Mouse (Mus musculus): ENCODE measurements around the gene Slc2a10. TPM values are rescaled to one million over a fixed set of nuclear protein-coding genes. Genes with fewer than 3 reads are reported as not detected.

The Slc2a10 gene
- polyA plus RNA-seq, 1 experiment from 2014 or later, result 4.0 TPM

- 60% methylated on average over 4 of the region's 4 CpGs for WGBS
- H3K9me3 ChIP-seq (ENCODE audit: control insufficient read depth, low read length), result 0 out of 2 replicates have a peak, but pooled peaks cover 4% of the 10 kb centered on the region
- H3K27me3 ChIP-seq (ENCODE audit: control insufficient read depth, insufficient read depth, low read length), result no peaks in the 10 kb centered on the region
- no peak overlapping the region for H3K4me2 ChIP-seq (ENCODE audit: low read length)
- no peak overlapping the region for H3K9ac ChIP-seq (ENCODE audit: low read length)
- no peaks in the 10 kb centered on the region for H3K4me1 ChIP-seq (ENCODE audit: control insufficient read depth in 2 of 2, insufficient read depth in 2 of 2, low read length in 2 of 2)
- no peak for ATAC-seq (ENCODE audit: insufficient number of reproducible peaks, insufficient read depth, low FRiP score, low read depth)
- H3K36me3 ChIP-seq (ENCODE audit: control insufficient read depth, insufficient read depth, low read length), result no peaks in the 10 kb centered on the region
- H3K4me3 ChIP-seq (ENCODE audit: control insufficient read depth in 1 of 2, insufficient read depth in 1 of 2, low read depth in 1 of 2, low read length in 2 of 2), result no peak overlapping the region
- no peak overlapping the region for H3K27ac ChIP-seq (replicated peaks in 1 of 2; ENCODE audit: control insufficient read depth in 1 of 2, insufficient read depth in 1 of 2, low read depth in 2 of 2, low read length in 2 of 2)
Measured at GRCm38 (mm10) chr2:165525609-165526008, 22.0 kb downstream of the Slc2a10 start.

- Histone ChIP-seq H3K4me3 (ENCODE audit: control insufficient read depth in 1 of 2, insufficient read depth in 1 of 2, low read depth in 1 of 2, low read length in 2 of 2) (no peak overlapping the region), H3K9me3 (ENCODE audit: control insufficient read depth, low read length) (no peaks in the 10 kb centered on the region), H3K4me2 (ENCODE audit: low read length) (no peak overlapping the region), H3K4me1 (ENCODE audit: control insufficient read depth in 2 of 2, insufficient read depth in 2 of 2, low read length in 2 of 2) (no peaks in the 10 kb centered on the region), H3K36me3 (ENCODE audit: control insufficient read depth, insufficient read depth, low read length) (no peaks in the 10 kb centered on the region), H3K27me3 (ENCODE audit: control insufficient read depth, insufficient read depth, low read length) (no peaks in the 10 kb centered on the region), H3K9ac (ENCODE audit: low read length) (no peak overlapping the region), H3K27ac (replicated peaks in 1 of 2; ENCODE audit: control insufficient read depth in 1 of 2, insufficient read depth in 1 of 2, low read depth in 2 of 2, low read length in 2 of 2) (no peak overlapping the region)
- no peak for ATAC-seq (ENCODE audit: insufficient number of reproducible peaks, insufficient read depth, low FRiP score, low read depth)
- 14% methylated on average over 8 of the region's 8 CpGs for WGBS
Measured at GRCm38 (mm10) chr2:165529106-165529505, 25.5 kb downstream of the Slc2a10 start.

DNA sequence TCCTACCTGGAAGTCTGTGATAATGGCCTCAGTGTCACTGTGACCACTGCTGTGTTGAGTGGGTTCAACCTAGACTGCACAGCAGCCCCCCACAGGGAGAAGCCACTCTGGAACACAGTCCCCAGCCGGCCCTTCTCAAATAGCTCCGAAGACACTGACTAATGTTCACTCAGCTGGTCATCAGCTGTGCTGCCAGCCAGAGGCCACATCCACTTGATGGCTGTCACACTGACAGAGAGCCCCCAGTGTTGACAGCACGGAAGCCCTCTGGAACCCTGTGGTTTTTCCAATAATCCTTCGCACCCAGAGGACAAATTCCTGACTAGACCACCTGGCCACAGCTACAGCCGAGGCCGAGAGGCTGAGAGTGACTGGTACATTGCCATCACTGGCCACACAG is 30.2 kb downstream of the Slc2a10 start:
- Histone ChIP-seq H3K36me3 (ENCODE audit: control insufficient read depth, insufficient read depth, low read length) (no peaks in the 10 kb centered on the region), H3K27me3 (ENCODE audit: control insufficient read depth, insufficient read depth, low read length) (no peaks in the 10 kb centered on the region), H3K9ac (ENCODE audit: low read length) (no peak overlapping the region), H3K4me3 (ENCODE audit: control insufficient read depth in 1 of 2, insufficient read depth in 1 of 2, low read depth in 1 of 2, low read length in 2 of 2) (no peak overlapping the region), H3K4me1 (ENCODE audit: control insufficient read depth in 2 of 2, insufficient read depth in 2 of 2, low read length in 2 of 2) (no peaks in the 10 kb centered on the region), H3K27ac (replicated peaks in 1 of 2; ENCODE audit: control insufficient read depth in 1 of 2, insufficient read depth in 1 of 2, low read depth in 2 of 2, low read length in 2 of 2) (no peak overlapping the region), H3K9me3 (ENCODE audit: control insufficient read depth, low read length) (no peaks in the 10 kb centered on the region), H3K4me2 (ENCODE audit: low read length) (no peak overlapping the region)
- WGBS, result 47% methylated on average over 6 of the region's 6 CpGs
- ATAC-seq (ENCODE audit: insufficient number of reproducible peaks, insufficient read depth, low FRiP score, low read depth), result no peak

DNA sequence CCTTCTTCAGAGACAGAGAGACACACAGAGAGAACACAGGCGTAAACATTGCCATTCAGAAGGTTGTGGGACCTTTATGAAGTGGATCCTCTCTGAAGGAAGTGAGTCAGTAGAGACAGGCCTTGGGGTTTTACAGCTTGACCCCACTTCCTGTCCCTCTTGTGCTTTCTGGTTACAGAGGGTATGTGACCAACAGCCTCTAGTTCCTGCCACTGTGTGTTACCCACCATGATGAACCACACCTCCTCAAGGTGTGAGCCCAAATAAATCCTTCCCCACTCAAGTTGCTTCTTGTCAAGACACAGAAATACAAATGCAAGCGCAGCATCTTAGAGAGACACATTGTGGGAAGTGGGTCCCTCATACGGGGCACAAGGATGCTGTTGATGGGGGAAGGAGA is 37.4 kb downstream of the Slc2a10 start:
- Histone ChIP-seq H3K9ac (ENCODE audit: low read length) (no peak overlapping the region), H3K9me3 (ENCODE audit: control insufficient read depth, low read length) (no peaks in the 10 kb centered on the region), H3K27me3 (ENCODE audit: control insufficient read depth, insufficient read depth, low read length) (no peaks in the 10 kb centered on the region), H3K4me3 (ENCODE audit: control insufficient read depth in 1 of 2, insufficient read depth in 1 of 2, low read depth in 1 of 2, low read length in 2 of 2) (no peak overlapping the region), H3K4me2 (ENCODE audit: low read length) (no peak overlapping the region), H3K4me1 (ENCODE audit: control insufficient read depth in 2 of 2, insufficient read depth in 2 of 2, low read length in 2 of 2) (no peaks in the 10 kb centered on the region), H3K36me3 (ENCODE audit: control insufficient read depth, insufficient read depth, low read length) (no peaks in the 10 kb centered on the region), H3K27ac (replicated peaks in 1 of 2; ENCODE audit: control insufficient read depth in 1 of 2, insufficient read depth in 1 of 2, low read depth in 2 of 2, low read length in 2 of 2) (no peak overlapping the region)
- 72% methylated on average over 3 of the region's 3 CpGs for WGBS
- ATAC-seq (ENCODE audit: insufficient number of reproducible peaks, insufficient read depth, low FRiP score, low read depth), result no peak

- H3K4me3 ChIP-seq (ENCODE audit: control insufficient read depth in 1 of 2, insufficient read depth in 1 of 2, low read depth in 1 of 2, low read length in 2 of 2), result no peak overlapping the region
- no peak overlapping the region for H3K9ac ChIP-seq (ENCODE audit: low read length)
- no peak for ATAC-seq (ENCODE audit: insufficient number of reproducible peaks, insufficient read depth, low FRiP score, low read depth)
- H3K4me1 ChIP-seq (ENCODE audit: control insufficient read depth in 2 of 2, insufficient read depth in 2 of 2, low read length in 2 of 2), result peaks cover 0 to 4% of the 10 kb centered on the region in 2 experiments; a peak in 1 of 4 replicates
- no peaks in the 10 kb centered on the region for H3K36me3 ChIP-seq (ENCODE audit: control insufficient read depth, insufficient read depth, low read length)
- no peak overlapping the region for H3K27ac ChIP-seq (replicated peaks in 1 of 2; ENCODE audit: control insufficient read depth in 1 of 2, insufficient read depth in 1 of 2, low read depth in 2 of 2, low read length in 2 of 2)
- WGBS, result 64% methylated on average over 13 of the region's 13 CpGs
- H3K4me2 ChIP-seq (ENCODE audit: low read length), result no peak overlapping the region
- no peaks in the 10 kb centered on the region for H3K27me3 ChIP-seq (ENCODE audit: control insufficient read depth, insufficient read depth, low read length)
- no peaks in the 10 kb centered on the region for H3K9me3 ChIP-seq (ENCODE audit: control insufficient read depth, low read length)
Measured at GRCm38 (mm10) chr2:165542939-165543669, 39.5 kb downstream of the Slc2a10 start.

DNA sequence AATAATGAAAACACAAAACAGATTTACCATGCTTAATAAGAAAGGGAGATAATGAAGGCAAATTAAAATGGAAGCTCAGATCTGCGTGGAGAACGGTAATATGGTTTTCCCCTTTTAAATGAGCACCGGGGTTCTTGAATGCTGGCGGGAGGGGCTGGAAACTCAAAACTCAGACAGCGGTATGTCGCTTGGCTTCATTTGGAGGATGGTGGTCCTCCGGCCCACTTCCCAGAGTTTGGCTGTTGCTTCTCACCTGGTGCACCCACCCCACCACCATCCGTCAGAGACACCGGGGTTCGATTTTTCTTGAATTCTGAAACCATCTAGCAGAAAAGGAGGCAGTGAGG is 40.1 kb downstream of the Slc2a10 start:
- ATAC-seq (ENCODE audit: insufficient number of reproducible peaks, insufficient read depth, low FRiP score, low read depth), result no peak
- WGBS, result 87% methylated on average over 10 of the region's 10 CpGs
- peaks cover 0 to 4% of the 10 kb centered on the region in 2 experiments; a peak in 1 of 4 replicates for H3K4me1 ChIP-seq (ENCODE audit: control insufficient read depth in 2 of 2, insufficient read depth in 2 of 2, low read length in 2 of 2)
- H3K27me3 ChIP-seq (ENCODE audit: control insufficient read depth, insufficient read depth, low read length), result peaks cover 4% of the 10 kb centered on the region
- no peak overlapping the region for H3K4me2 ChIP-seq (ENCODE audit: low read length)
- H3K27ac ChIP-seq (replicated peaks in 1 of 2; ENCODE audit: control insufficient read depth in 1 of 2, insufficient read depth in 1 of 2, low read depth in 2 of 2, low read length in 2 of 2), result no peak overlapping the region
- H3K4me3 ChIP-seq (ENCODE audit: control insufficient read depth in 1 of 2, insufficient read depth in 1 of 2, low read depth in 1 of 2, low read length in 2 of 2), result no peak overlapping the region
- no peaks in the 10 kb centered on the region for H3K36me3 ChIP-seq (ENCODE audit: control insufficient read depth, insufficient read depth, low read length)
- H3K9me3 ChIP-seq (ENCODE audit: control insufficient read depth, low read length), result no peaks in the 10 kb centered on the region
- H3K9ac ChIP-seq (ENCODE audit: low read length), result no peak overlapping the region

DNA sequence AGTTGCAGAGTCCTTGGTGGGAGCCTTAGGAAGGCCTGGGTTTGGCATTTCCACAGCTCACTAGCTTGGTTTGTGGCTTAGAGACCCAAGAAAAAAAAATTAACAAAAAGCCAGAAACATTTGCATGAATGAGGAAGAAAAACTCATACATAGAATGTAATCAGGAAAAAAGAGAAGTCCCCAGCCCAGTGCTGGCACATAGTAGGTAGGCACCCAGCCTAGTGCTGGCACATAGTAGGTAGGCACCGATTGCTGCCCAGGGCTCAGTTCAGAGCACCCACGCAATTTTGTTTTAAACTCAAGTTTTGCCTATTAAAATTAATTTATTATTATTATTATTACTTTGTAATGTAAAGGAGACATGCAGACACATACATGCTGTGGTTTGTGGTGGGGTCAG is 42.1 kb downstream of the Slc2a10 start:
- Histone ChIP-seq H3K4me2 (ENCODE audit: low read length) (no peak overlapping the region), H3K27ac (replicated peaks in 1 of 2; ENCODE audit: control insufficient read depth in 1 of 2, insufficient read depth in 1 of 2, low read depth in 2 of 2, low read length in 2 of 2) (no peak overlapping the region), H3K4me1 (ENCODE audit: control insufficient read depth in 2 of 2, insufficient read depth in 2 of 2, low read length in 2 of 2) (peaks cover 0 to 4% of the 10 kb centered on the region in 2 experiments; a peak in 1 of 4 replicates), H3K9me3 (ENCODE audit: control insufficient read depth, low read length) (no peaks in the 10 kb centered on the region), H3K9ac (ENCODE audit: low read length) (no peak overlapping the region), H3K4me3 (ENCODE audit: control insufficient read depth in 1 of 2, insufficient read depth in 1 of 2, low read depth in 1 of 2, low read length in 2 of 2) (no peak overlapping the region), H3K36me3 (ENCODE audit: control insufficient read depth, insufficient read depth, low read length) (no peaks in the 10 kb centered on the region), H3K27me3 (ENCODE audit: control insufficient read depth, insufficient read depth, low read length) (peaks cover 4% of the 10 kb centered on the region)
- 84% methylated on average over 2 of the region's 2 CpGs for WGBS
- no peak for ATAC-seq (ENCODE audit: insufficient number of reproducible peaks, insufficient read depth, low FRiP score, low read depth)

DNA sequence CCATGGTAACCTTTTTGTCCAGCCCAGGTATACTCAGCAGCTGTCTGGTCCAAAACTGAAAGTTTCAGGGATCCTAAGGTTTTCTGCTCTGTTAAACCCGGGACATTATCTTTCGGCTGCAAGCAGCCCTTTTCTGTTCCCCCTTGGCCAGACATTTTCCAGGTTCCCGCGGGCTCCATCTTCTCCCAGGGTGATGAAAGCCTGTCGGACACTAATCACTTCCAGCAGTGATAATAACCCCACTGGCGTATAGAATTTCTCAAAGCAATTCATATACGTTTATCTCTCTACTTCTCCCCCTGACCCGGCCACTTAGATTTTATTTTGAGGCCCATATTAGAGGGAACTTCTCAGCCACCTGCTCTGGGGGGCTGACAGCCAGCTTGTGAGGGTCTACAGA is 42.8 kb downstream of the Slc2a10 start:
- 21% methylated on average over 8 of the region's 8 CpGs for WGBS
- H3K9ac ChIP-seq (ENCODE audit: low read length), result no peak overlapping the region
- H3K9me3 ChIP-seq (ENCODE audit: control insufficient read depth, low read length), result no peaks in the 10 kb centered on the region
- no peak for ATAC-seq (ENCODE audit: insufficient number of reproducible peaks, insufficient read depth, low FRiP score, low read depth)
- H3K4me2 ChIP-seq (ENCODE audit: low read length), result no peak overlapping the region
- H3K27me3 ChIP-seq (ENCODE audit: control insufficient read depth, insufficient read depth, low read length), result peaks cover 4% of the 10 kb centered on the region
- H3K4me3 ChIP-seq (ENCODE audit: control insufficient read depth in 1 of 2, insufficient read depth in 1 of 2, low read depth in 1 of 2, low read length in 2 of 2), result no peak overlapping the region
- no peak overlapping the region for H3K27ac ChIP-seq (replicated peaks in 1 of 2; ENCODE audit: control insufficient read depth in 1 of 2, insufficient read depth in 1 of 2, low read depth in 2 of 2, low read length in 2 of 2)
- H3K4me1 ChIP-seq (ENCODE audit: control insufficient read depth in 2 of 2, insufficient read depth in 2 of 2, low read length in 2 of 2), result peaks cover 0 to 4% of the 10 kb centered on the region in 2 experiments; a peak in 1 of 4 replicates
- no peaks in the 10 kb centered on the region for H3K36me3 ChIP-seq (ENCODE audit: control insufficient read depth, insufficient read depth, low read length)

Measured in heart, embryonic 14.5 days (tissue).